Mouse (Mus musculus) heart, postnatal 0 days (tissue): Measurements from ENCODE around the gene Muc1.

Experiments used
- CTCF ChIP-seq: IDR thresholded peaks from 2 replicates; pipeline ENCODE4 v1.5.1; 2016; ENCODE audit warnings: antibody characterized with exemption, control low read depth, low read depth
- EP300 ChIP-seq: IDR thresholded peaks from 2 replicates; pipeline ENCODE4 v1.6.1; 2016; ENCODE audit warnings: antibody characterized with exemption, low read depth

- TF ChIP-seq CTCF (no peak), EP300 (no peak)
These were observed 2.5 kb downstream of the Muc1 start for GRCm38 (mm10) chr3:89231345-89231744.
